Mouse (Mus musculus): Measurements from ENCODE around the gene Dffa. TPM values are rescaled to one million over a fixed set of nuclear protein-coding genes. Genes with fewer than 3 reads are reported as not detected.

The Dffa gene
- total and polyA plus RNA-seq, 2 experiments from 2014 or later = 20.8 to 26.2 TPM

DNA sequence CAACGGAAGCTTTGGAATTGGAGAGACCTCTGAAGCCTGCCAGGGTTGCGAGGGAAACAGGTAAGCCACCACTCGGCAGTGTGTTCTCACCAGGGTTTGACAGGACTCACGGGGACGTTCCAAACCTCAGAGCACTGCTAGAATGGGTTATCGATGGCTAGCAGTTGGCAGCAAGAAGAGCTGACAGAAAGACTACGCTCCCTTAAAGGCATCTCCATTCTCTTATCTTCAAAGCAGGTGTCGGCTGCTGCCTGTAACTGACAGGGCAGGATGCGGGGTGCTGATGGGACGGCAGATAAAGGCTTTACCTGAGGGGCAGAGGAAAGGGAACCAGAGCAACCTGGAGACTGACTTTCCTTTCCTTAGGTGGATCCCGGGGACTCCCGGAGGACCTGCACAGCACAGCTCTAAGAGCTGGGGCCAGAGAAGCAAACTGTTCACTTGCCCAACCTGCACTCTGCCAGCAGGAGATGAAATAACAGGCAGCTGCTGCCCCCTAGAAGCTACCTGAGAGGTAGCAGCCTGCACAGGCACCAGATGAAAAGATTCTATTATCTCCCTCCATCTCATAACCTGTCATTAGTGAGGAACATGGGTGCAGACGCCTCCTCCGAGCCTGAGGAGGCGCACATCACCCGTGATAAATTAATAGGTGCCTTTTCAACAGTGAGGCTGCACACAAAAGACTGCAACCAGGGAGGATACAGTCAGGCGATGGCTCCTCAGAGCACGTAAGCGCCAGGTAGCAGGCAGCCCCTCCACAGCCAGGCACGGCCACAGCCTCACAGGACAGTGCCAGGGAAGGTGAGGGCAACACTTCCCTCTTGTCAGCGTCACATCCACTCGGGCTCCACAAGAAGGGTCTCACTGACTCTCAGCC, 37.0 kb upstream of the Dffa start:
- Histone ChIP-seq H3K27ac (ENCODE audit: low read depth) (no peak overlapping the region), H3K9ac (replicated peaks; ENCODE audit: low read depth, low read length) (no peak overlapping the region), H3K4me3 (ENCODE audit: low read depth, low read length) (no peak overlapping the region), H3K4me1 (ENCODE audit: control insufficient read depth, insufficient read depth) (peaks cover 18% of the 10 kb centered on the region; the same call in 1 of the 2 replicates), H3K27me3 (ENCODE audit: control insufficient read depth, insufficient read depth, low read length) (no peaks in the 10 kb centered on the region), H3K36me3 (replicated peaks; ENCODE audit: control insufficient read depth, insufficient read depth, low read length) (0 out of 2 replicates have a peak, but pooled peaks cover 5% of the 10 kb centered on the region), H3K9me3 (replicated peaks; ENCODE audit: control insufficient read depth, low read length) (no peaks in the 10 kb centered on the region), H3K4me2 (ENCODE audit: low read depth, low read length) (no peak overlapping the region)
- 67% methylated on average over 22 of the region's 22 CpGs for WGBS
- TF ChIP-seq EP300 (IDR thresholded peaks at IDR 0.05; ENCODE audit: low read depth) (no peak), CTCF (IDR thresholded peaks at IDR 0.05; ENCODE audit: low read depth) (no peak; the same call in 1 of the 2 replicates)
- DNase-seq (ENCODE audit: low spot score) (no peak), ATAC-seq (ENCODE audit: insufficient read depth, low read depth) (no peak)

DNA sequence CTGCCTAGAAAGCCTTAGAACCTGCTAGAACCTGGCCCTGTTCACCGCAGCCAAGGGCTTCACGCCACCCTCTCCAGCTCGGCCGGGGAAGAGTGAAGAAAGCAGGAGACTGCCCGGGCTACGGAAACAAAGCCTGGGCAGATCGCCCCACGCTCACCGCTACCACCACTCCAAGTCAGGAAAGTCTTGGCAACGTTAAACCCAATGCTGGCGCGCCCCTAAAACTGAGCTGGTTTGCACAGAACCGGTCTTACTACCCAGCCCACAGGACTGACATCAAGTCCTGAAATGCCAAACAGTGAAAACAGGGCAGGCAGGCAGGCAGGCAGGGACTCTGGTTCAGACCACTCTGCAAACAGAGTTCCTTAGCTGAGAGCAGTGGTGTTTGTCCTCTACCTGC, 28.9 kb upstream of the Dffa start:
- H3K9me3 ChIP-seq (replicated peaks; ENCODE audit: control insufficient read depth, low read length) = no peaks in the 10 kb centered on the region
- WGBS = 95% methylated on average over 13 of the region's 13 CpGs
- TF ChIP-seq EP300 (IDR thresholded peaks at IDR 0.05; ENCODE audit: low read depth) (no peak), CTCF (IDR thresholded peaks at IDR 0.05; ENCODE audit: low read depth) (no peak)
- ATAC-seq (ENCODE audit: insufficient read depth, low read depth) (no peak), DNase-seq (ENCODE audit: low spot score) (no peak)
- H3K27me3 ChIP-seq (ENCODE audit: control insufficient read depth, insufficient read depth, low read length) = no peaks in the 10 kb centered on the region
- no peak overlapping the region for H3K4me2 ChIP-seq (ENCODE audit: low read depth, low read length)
- H3K4me3 ChIP-seq (ENCODE audit: low read depth, low read length) = no peak overlapping the region
- H3K27ac ChIP-seq (ENCODE audit: low read depth) = no peak overlapping the region
- peaks cover 19% of the 10 kb centered on the region; the same call in 1 of the 2 replicates for H3K36me3 ChIP-seq (replicated peaks; ENCODE audit: control insufficient read depth, insufficient read depth, low read length)
- H3K9ac ChIP-seq (replicated peaks; ENCODE audit: low read depth, low read length) = no peak overlapping the region
- H3K4me1 ChIP-seq (ENCODE audit: control insufficient read depth, insufficient read depth) = peaks cover 11% of the 10 kb centered on the region; the same call in 1 of the 2 replicates

DNA sequence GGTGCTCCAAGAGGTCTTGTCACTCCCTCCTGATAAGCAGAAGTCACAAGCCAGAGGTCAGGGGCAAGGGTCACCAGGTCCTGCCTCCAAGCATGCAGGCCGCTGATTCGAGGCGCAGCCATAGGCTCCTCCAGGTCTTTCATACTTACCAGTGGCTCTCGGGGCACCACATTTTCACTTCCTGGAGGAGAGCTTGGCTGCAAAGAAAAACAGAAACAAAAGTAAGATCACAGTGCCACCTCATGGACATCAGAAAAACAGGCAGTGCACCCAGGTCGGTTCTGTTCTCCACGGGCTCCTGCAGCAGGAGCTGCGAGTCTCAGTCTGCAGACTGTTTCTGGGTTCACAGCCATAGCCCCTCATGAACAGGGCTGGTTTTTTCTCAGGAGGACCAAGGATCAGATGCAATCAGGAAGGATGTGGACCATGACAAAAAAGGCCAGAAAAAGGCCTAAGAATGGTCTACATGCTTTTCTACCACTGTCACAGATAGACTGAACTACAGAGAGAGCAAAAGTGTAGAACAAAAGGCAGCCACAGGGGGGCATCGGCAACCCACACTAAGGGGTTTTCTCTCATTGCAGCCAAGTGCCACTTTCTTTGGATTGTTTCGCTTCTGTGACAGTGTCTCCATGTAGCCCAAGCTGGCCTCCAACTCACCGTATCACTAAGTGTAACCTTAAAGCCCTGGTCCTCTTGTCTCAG, 27.9 kb upstream of the Dffa start:
- peaks cover 2% of the 10 kb centered on the region; the same call in 1 of the 2 replicates for H3K4me1 ChIP-seq (ENCODE audit: control insufficient read depth, insufficient read depth)
- H3K4me3 ChIP-seq (ENCODE audit: low read depth, low read length) = no peak overlapping the region
- H3K9me3 ChIP-seq (replicated peaks; ENCODE audit: control insufficient read depth, low read length) = no peaks in the 10 kb centered on the region
- no peak overlapping the region for H3K27ac ChIP-seq (ENCODE audit: low read depth)
- peak; percentile 75 for ATAC-seq (ENCODE audit: insufficient read depth, low read depth)
- no peaks in the 10 kb centered on the region for H3K27me3 ChIP-seq (ENCODE audit: control insufficient read depth, insufficient read depth, low read length)
- DNase-seq (ENCODE audit: low spot score) = peak; percentile 86
- WGBS = 27% methylated on average over 10 of the region's 10 CpGs
- no peak overlapping the region for H3K4me2 ChIP-seq (ENCODE audit: low read depth, low read length)
- no peak overlapping the region for H3K9ac ChIP-seq (replicated peaks; ENCODE audit: low read depth, low read length)
- TF ChIP-seq CTCF (IDR thresholded peaks at IDR 0.05; ENCODE audit: low read depth) = peak; percentile 68
- TF ChIP-seq EP300 (IDR thresholded peaks at IDR 0.05; ENCODE audit: low read depth) = no peak
- H3K36me3 ChIP-seq (replicated peaks; ENCODE audit: control insufficient read depth, insufficient read depth, low read length) = peaks cover 19% of the 10 kb centered on the region; the same call in 1 of the 2 replicates

DNA sequence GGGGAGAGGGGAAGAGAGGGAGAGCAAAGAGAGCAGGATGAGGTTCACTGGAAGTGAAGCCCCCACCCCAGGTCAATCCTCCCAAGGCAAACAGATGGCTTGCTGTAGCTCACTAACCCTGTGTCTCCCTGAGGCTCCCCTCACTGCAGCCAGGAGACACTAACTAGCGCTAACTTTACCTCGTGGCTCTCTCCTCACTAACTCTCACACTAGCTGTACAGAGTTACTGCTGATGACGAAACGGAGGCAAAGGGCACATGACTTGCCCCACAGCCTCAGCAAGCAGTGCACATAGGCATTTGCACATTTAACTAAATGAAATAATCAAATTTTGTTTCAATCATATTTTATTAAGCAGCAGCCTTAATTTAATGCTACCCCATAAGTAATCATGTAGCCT, 25.7 kb upstream of the Dffa start:
- Histone ChIP-seq H3K36me3 (replicated peaks; ENCODE audit: control insufficient read depth, insufficient read depth, low read length) (peaks cover 12% of the 10 kb centered on the region; the same call in 1 of the 2 replicates), H3K4me1 (ENCODE audit: control insufficient read depth, insufficient read depth) (peaks cover 15% of the 10 kb centered on the region; the same call in 1 of the 2 replicates), H3K9me3 (replicated peaks; ENCODE audit: control insufficient read depth, low read length) (no peaks in the 10 kb centered on the region), H3K9ac (replicated peaks; ENCODE audit: low read depth, low read length) (no peak overlapping the region), H3K4me2 (ENCODE audit: low read depth, low read length) (no peak overlapping the region), H3K4me3 (ENCODE audit: low read depth, low read length) (no peak overlapping the region), H3K27ac (ENCODE audit: low read depth) (no peak overlapping the region), H3K27me3 (ENCODE audit: control insufficient read depth, insufficient read depth, low read length) (no peaks in the 10 kb centered on the region)
- ATAC-seq (ENCODE audit: insufficient read depth, low read depth) = no peak
- DNase-seq (ENCODE audit: low spot score) = no peak
- 75% methylated on average over 4 of the region's 4 CpGs for WGBS
- TF ChIP-seq EP300 (IDR thresholded peaks at IDR 0.05; ENCODE audit: low read depth) (no peak), CTCF (IDR thresholded peaks at IDR 0.05; ENCODE audit: low read depth) (no peak)

DNA sequence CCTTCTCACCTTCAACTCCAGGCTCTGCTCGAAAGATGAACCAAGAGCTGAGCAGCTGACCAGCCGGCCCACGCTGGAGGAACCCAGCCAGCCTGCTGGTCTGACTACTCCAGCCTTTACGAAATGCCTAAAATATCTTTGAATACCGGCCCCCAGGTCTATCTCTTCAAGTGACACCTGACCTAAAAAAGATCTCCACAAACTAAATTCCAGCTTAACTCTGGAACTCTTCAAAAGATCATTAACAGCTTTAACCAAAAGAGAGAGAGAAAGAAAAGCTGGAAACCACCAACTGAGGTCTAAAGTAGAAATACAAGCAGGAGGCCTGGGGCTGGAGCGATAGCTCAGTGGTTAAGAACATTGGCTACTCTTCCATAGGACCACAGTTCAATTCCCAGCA, 24.3 kb upstream of the Dffa start:
- Histone ChIP-seq H3K4me1 (ENCODE audit: control insufficient read depth, insufficient read depth) (peaks cover 15% of the 10 kb centered on the region; the same call in 1 of the 2 replicates), H3K4me2 (ENCODE audit: low read depth, low read length) (no peak overlapping the region), H3K27me3 (ENCODE audit: control insufficient read depth, insufficient read depth, low read length) (no peaks in the 10 kb centered on the region), H3K4me3 (ENCODE audit: low read depth, low read length) (no peak overlapping the region), H3K9ac (replicated peaks; ENCODE audit: low read depth, low read length) (no peak overlapping the region), H3K9me3 (replicated peaks; ENCODE audit: control insufficient read depth, low read length) (no peaks in the 10 kb centered on the region), H3K27ac (ENCODE audit: low read depth) (no peak overlapping the region), H3K36me3 (replicated peaks; ENCODE audit: control insufficient read depth, insufficient read depth, low read length) (peaks cover 9% of the 10 kb centered on the region; the same call in 1 of the 2 replicates)
- TF ChIP-seq CTCF (IDR thresholded peaks at IDR 0.05; ENCODE audit: low read depth) (no peak), EP300 (IDR thresholded peaks at IDR 0.05; ENCODE audit: low read depth) (no peak)
- 54% methylated on average over 6 of the region's 6 CpGs for WGBS
- ATAC-seq (ENCODE audit: insufficient read depth, low read depth) (no peak), DNase-seq (ENCODE audit: low spot score) (no peak)

All from heart, postnatal 0 days (tissue).